Mouse (Mus musculus): ENCODE measurements around the gene Zbtb20.

DNA sequence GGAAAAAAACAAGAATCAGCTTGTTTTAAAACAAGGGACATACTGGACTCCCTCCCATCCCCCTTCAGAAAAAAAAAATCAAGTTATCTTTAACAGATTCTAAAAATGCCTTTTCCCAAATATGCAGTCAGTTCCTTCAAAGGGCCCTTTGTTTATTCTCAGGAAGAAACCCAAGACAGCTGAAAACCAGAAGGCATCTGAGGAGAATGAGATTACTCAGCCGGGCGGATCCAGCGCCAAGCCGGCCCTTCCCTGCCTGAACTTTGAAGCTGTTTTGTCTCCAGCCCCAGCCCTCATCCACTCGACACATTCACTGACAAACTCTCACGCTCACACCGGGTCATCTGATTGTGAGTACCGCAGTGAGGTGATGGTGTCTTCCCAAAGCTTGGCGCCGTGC is 701.7 kb downstream of the Zbtb20 start:
- TF ChIP-seq CTCF (IDR thresholded peaks at IDR 0.05), result no peak
- peak; percentile 25; the same call in 1 of the 2 replicates for TF ChIP-seq EP300 (IDR thresholded peaks at IDR 0.05)
